Mouse (Mus musculus) lung, adult 2 months (tissue): ENCODE results near the gene Zbtb40. TPM values are rescaled to one million over a fixed set of nuclear protein-coding genes. Genes with fewer than 3 reads are reported as not detected.

ENCODE experiments used
- DNase-seq: peaks from one replicate; pipeline ENCODE4 v3.0.0; 2022
- H3K4me1 ChIP-seq: fragments of 200-500 bp; 2 replicates; pipeline ENCODE4 v1.6.1; 2011; ENCODE audit warnings: low read length; ENCODE audit not compliant: control insufficient read depth, insufficient read depth
- H3K4me3 ChIP-seq: fragments of 200-500 bp; replicated peaks from 2 replicates; pipeline ENCODE3; 2011; ENCODE audit warnings: low read depth, mild to moderate bottlenecking, control low read depth, low read length; ENCODE audit errors: extremely low read depth
- CTCF ChIP-seq: fragments of 200-500 bp; IDR thresholded peaks from 2 replicates; pipeline ENCODE4 v1.5.1; 2011; ENCODE audit warnings: mild to moderate bottlenecking, low read length, control low read depth; ENCODE audit not compliant: insufficient read depth
- POLR2A ChIP-seq: fragments of 200-500 bp; IDR thresholded peaks from 2 replicates; pipeline ENCODE4 v1.6.1; 2011; ENCODE audit warnings: low read depth, mild to moderate bottlenecking, control low read depth, low read length, borderline replicate concordance; ENCODE audit errors: extremely low read depth
- WGBS: fragments of 180-500 bp; shearing (Covaris S2); methylation state at CpG from one replicate; pipeline ENCODE4 v1.1.7; 2018; 5-methylcytosine and 5-hydroxymethylcytosine counted together
- polyA plus RNA-seq: library from polyadenylated mRNA; depleted of rRNA; stranded (reverse); fragments of >200 nt; gene quantifications from 2 replicates; pipeline ENCODE4 v1.2.3, GENCODE M21; 2012; rRNA removed

Zbtb40 gene
- polyA plus RNA-seq, 1 experiment = 10.2 TPM

DNA sequence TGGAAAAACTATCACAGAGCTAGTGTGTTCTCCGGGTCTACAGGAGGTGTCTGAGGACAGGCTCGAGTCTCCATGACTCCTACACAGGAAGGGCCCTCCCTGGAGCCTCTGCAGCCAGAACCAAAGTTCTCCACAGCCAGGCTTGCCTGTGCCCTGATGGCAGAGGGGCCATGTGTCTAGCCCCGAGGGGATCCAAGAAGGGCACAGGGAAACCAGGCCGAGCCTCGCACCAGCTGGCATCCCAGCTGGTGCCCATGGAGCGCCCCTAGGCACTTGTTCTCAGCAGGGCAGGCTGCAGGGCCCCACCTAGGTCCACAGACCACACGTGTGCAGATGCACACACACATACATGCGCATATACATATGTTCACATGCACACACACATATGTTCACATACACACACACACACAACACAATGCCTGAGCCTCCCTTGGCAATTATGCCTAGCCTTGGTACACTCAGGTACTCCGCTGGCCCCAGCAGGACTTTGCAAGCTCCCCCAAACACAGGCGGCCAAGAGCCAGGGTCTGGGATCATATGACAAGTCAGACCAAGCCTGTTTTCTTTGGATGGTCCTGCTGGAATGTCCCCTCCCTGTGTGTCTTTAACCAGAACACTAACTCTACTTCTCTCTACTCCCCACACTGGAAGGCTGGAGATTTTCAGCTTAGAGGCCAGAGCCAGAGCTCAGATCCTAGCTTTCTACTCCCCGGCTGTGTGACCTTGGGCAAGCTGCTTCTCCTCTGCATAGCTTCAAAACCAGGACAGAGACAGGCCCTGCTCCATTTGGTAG is 103.8 kb downstream of the Zbtb40 start:
- H3K4me1 ChIP-seq = no peaks in the 10 kb centered on the region
- WGBS = 75% methylated on average over 11 of the region's 11 CpGs
- TF ChIP-seq CTCF = no peak
- no peak for TF ChIP-seq POLR2A
- no peak for DNase-seq
- H3K4me3 ChIP-seq = no peak overlapping the region

DNA sequence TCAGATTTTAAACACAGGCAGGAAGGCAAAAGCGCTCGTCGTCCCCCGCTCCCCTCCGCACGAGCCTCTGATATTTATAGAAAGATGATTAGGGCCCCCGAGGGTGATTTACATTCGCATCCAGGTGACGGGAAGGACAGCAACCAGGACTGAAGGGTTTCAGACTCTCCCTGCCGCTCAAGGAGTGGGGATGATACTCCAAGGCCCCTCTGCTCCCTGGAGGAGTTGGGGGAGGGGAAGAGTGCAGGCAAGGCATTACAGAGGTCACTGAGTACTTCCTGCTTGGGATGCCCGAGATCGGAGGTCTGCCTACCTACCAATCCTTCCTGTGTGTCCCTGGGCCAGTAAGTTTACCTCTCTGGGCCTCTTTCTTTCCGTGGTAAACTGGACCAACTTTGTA is 105.4 kb downstream of the Zbtb40 start:
- WGBS = 9% methylated on average over 13 of the region's 13 CpGs
- TF ChIP-seq POLR2A = no peak
- H3K4me3 ChIP-seq = no peak overlapping the region
- no peak for DNase-seq
- H3K4me1 ChIP-seq = no peaks in the 10 kb centered on the region

DNA sequence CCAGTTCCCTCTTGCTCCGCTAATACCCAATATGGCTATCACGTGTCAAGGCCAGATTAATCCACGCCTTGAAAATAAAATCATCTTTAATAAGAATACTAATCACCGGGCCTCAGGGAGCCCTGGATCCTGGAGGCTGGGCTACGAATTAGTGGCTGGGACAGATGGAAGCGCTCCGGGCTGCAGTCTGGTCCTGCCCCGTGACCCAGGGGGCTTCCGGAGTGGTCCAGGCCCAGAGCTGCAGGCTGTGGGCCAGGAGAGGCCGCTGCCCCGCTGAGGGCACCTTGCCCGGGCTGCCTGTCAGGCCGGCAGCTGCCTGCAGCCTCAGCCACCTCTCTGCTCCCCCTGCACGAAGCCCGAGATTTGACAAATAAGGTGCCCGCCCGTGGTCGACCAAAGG is 105.8 kb downstream of the Zbtb40 start:
- Histone ChIP-seq H3K4me3 (no peak overlapping the region), H3K4me1 (no peaks in the 10 kb centered on the region)
- no peak for TF ChIP-seq CTCF
- no peak for TF ChIP-seq POLR2A
- WGBS = 18% methylated on average over 18 of the region's 18 CpGs
- no peak for DNase-seq

DNA sequence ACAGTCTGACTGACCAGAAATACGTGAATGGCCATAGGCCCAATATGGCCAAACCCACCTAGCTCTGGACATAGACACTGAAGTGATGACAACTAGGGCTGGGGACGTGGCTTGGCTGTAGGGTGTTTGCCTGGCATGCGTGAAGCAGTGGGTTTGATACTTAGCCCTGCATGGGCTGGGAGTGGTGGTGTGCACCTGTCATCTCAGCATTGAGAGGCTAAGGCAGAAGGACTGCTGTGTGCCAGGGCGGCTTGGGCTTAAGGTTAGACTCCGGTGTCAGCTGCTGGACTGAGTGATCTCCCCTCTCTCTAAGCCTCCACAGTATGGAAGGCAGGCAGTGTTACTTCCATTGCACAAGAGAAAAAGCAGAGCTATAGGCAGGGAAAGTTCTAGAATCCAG is 110.7 kb downstream of the Zbtb40 start:
- no peak for TF ChIP-seq POLR2A
- no peak for TF ChIP-seq CTCF
- DNase-seq = no peak
- H3K4me1 ChIP-seq = no peaks in the 10 kb centered on the region
- H3K4me3 ChIP-seq = no peak overlapping the region
- 84% methylated on average over 5 of the region's 5 CpGs for WGBS

DNA sequence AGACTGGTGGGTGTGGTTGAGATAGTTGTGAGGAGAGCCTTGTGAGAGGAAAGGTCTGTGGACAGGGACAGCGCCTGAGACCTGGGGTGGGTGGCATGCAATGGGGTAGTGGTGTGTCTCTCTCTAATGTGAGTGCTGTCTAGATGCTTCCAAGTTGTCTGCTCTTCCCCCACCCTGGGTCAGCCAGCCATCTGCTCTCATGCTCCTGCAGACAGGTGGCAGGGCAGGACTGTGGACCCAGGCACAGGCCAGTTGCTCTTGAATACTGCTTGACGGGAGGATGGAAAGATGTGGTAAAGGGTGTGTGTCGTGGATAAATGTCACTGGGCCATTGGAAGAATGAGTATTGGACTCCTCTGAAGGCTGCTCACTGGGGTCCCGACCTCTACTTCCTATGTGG is 111.3 kb downstream of the Zbtb40 start:
- H3K4me3 ChIP-seq = no peak overlapping the region
- DNase-seq = no peak
- 64% methylated on average over 4 of the region's 4 CpGs for WGBS
- no peak for TF ChIP-seq CTCF
- TF ChIP-seq POLR2A = no peak
- H3K4me1 ChIP-seq = no peaks in the 10 kb centered on the region

DNA sequence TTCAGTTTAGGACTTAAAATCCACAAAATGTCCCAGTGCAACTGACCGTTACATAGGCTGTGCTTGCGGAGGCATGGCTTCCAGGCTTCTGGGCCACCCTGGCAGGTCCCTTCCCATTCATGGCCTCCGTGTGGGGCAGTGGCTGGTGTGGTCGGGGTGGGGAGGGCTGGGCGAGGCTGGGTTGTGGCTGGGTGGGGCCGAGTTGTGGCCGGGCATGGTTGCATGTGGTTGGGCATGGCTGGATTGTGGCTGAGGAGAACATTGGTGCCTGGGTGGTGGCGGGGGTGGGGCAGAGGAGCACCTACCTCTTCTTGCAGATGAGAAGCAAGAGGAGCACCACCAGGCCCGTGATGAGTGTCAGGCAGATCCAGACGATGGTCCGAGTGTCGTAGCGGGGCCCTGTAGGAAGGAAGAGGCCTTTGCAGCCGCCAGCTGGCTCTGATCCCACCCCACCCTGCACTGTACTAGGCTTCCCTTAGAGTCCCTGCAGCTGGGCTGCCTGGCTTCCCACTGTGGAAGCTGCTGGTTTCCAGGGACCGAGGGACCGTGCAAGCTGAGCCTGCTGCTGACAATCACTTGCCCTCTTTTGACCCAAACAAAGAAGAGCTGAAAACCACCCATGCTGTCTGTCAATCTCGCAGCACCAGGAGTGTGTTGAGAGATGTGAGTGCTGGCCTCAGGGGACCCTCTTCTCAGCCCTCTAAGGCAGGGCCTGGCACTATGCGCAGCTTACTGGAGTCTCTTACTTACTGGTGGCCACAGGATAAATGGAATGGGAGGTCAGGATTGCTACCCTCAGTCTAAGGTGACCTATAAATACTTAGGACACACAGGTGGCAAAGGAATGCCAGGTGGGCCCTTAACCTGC is 113.6 kb downstream of the Zbtb40 start:
- no peak overlapping the region for H3K4me3 ChIP-seq
- no peak for DNase-seq
- TF ChIP-seq POLR2A = no peak
- no peak for TF ChIP-seq CTCF
- H3K4me1 ChIP-seq = no peaks in the 10 kb centered on the region
- 29% methylated on average over 18 of the region's 18 CpGs for WGBS

DNA sequence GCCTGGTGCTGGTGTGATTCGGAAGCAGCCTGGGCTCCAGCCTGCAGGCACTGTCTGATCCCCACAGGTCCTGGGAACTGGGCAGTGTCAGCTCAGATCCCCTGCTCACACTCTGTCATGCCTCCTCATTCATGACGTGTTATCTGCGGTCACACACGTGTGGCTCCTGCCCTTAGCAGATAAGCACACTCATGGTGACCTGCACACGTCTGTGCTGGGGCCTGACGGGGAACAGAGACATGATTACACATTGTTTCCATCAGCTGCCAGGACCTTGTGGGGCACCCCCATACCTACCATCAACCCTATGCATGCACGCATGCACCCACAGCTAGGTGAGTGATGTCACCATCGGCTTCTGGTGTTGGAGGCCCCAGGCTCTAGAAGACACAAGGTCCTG is 118.1 kb downstream of the Zbtb40 start:
- no peak for DNase-seq
- WGBS = 73% methylated on average over 8 of the region's 8 CpGs
- Histone ChIP-seq H3K4me1 (no peaks in the 10 kb centered on the region), H3K4me3 (no peak overlapping the region)
- TF ChIP-seq POLR2A (no peak), CTCF (no peak)

Other genes starting within 250 kb of the Zbtb40 start
- 4.6 and 6.8 TPM in 2 replicates for gene Ephb2, start 212.8 kb downstream of the Zbtb40 start, polyA plus RNA-seq
- gene C1qb, start 162.6 kb downstream of the Zbtb40 start, polyA plus RNA-seq = 65.1 and 67.3 TPM in 2 replicates
- 74.2 and 84.9 TPM in 2 replicates for gene C1qc, start 155.7 kb downstream of the Zbtb40 start, polyA plus RNA-seq
- 43.6 and 58.0 TPM in 2 replicates for gene C1qa, start 150.0 kb downstream of the Zbtb40 start, polyA plus RNA-seq
- 0.05 and 0.16 TPM in 2 replicates for gene Epha8, start 92.0 kb downstream of the Zbtb40 start, polyA plus RNA-seq
- 6.1 and 11.7 TPM in 2 replicates for gene Wnt4, start 228.7 kb upstream of the Zbtb40 start, polyA plus RNA-seq